Mouse (Mus musculus): Measurements from ENCODE around the gene Zpbp. TPM values are rescaled to one million over a fixed set of nuclear protein-coding genes. Genes with fewer than 3 reads are reported as not detected.

Zpbp gene
- polyA plus RNA-seq, 2 experiments, result 0.26 to 0.61 TPM

- Histone ChIP-seq H3K27me3 (ENCODE audit: control insufficient read depth, insufficient read depth, low read length) (no peaks in the 10 kb centered on the region), H3K36me3 (ENCODE audit: control insufficient read depth, insufficient read depth, low read length) (no peaks in the 10 kb centered on the region), H3K4me3 (replicated peaks; ENCODE audit: low read length) (no peak overlapping the region), H3K27ac (replicated peaks; ENCODE audit: low read depth, low read length) (no peak overlapping the region), H3K4me2 (replicated peaks; ENCODE audit: low read depth, low read length, severe bottlenecking) (no peak overlapping the region), H3K9me3 (ENCODE audit: control insufficient read depth, low read length) (no peaks in the 10 kb centered on the region), H3K4me1 (ENCODE audit: control insufficient read depth, insufficient read depth, low read length) (no peaks in the 10 kb centered on the region), H3K9ac (ENCODE audit: low read depth, low read length, severe bottlenecking) (no peak overlapping the region)
- no peak for DNase-seq (ENCODE audit: low spot score)
- TF ChIP-seq POLR2A (IDR thresholded peaks at IDR 0.05; ENCODE audit: borderline replicate concordance, extremely low read depth, insufficient read depth, insufficient read length), result no peak
- WGBS, result 76% methylated on average over 5 of the region's 5 CpGs
- ATAC-seq (ENCODE audit: low FRiP score, low read depth), result no peak
Measured at GRCm38 (mm10) chr11:11414188-11414587, 48.0 kb downstream of the Zpbp start.

GRCm38 (mm10) chr11:11394686-11395085 lies 67.5 kb downstream of the Zpbp start:
- Histone ChIP-seq H3K9ac (ENCODE audit: low read depth, low read length, severe bottlenecking) (no peak overlapping the region), H3K27me3 (ENCODE audit: control insufficient read depth, insufficient read depth, low read length) (no peaks in the 10 kb centered on the region), H3K4me3 (replicated peaks; ENCODE audit: low read length) (no peak overlapping the region), H3K36me3 (ENCODE audit: control insufficient read depth, insufficient read depth, low read length) (no peaks in the 10 kb centered on the region), H3K27ac (replicated peaks; ENCODE audit: low read depth, low read length) (no peak overlapping the region), H3K9me3 (ENCODE audit: control insufficient read depth, low read length) (no peaks in the 10 kb centered on the region), H3K4me1 (ENCODE audit: control insufficient read depth, insufficient read depth, low read length) (no peaks in the 10 kb centered on the region), H3K4me2 (replicated peaks; ENCODE audit: low read depth, low read length, severe bottlenecking) (no peak overlapping the region)
- WGBS, result 84% methylated on average over 5 of the region's 5 CpGs
- DNase-seq (ENCODE audit: low spot score) (no peak), ATAC-seq (ENCODE audit: low FRiP score, low read depth) (no peak)
- TF ChIP-seq POLR2A (IDR thresholded peaks at IDR 0.05; ENCODE audit: borderline replicate concordance, extremely low read depth, insufficient read depth, insufficient read length), result no peak

DNA sequence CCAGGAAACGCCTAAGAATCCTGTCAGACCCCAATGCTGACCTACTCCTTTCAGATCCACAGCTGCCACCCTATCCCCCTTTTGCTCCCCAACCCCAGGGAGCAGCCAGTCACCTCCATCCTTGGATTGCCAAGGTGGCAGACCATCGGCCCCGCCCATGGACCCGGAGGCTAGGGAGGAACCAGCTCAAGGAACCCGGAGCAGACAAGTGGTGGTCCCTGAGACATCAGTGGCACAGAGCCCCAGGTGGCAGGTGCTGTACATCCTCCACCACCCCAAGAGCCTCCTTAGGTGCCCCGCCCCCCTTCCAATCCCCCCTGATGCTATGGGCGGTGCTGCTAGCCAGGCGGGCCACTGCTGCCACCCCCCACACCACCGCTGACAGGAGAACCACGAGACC lies 69.0 kb downstream of the Zpbp start:
- Histone ChIP-seq H3K27me3 (ENCODE audit: control insufficient read depth, insufficient read depth, low read length) (no peaks in the 10 kb centered on the region), H3K4me3 (replicated peaks; ENCODE audit: low read length) (no peak overlapping the region), H3K4me1 (ENCODE audit: control insufficient read depth, insufficient read depth, low read length) (no peaks in the 10 kb centered on the region), H3K4me2 (replicated peaks; ENCODE audit: low read depth, low read length, severe bottlenecking) (no peak overlapping the region), H3K9me3 (ENCODE audit: control insufficient read depth, low read length) (no peaks in the 10 kb centered on the region), H3K27ac (replicated peaks; ENCODE audit: low read depth, low read length) (no peak overlapping the region), H3K36me3 (ENCODE audit: control insufficient read depth, insufficient read depth, low read length) (no peaks in the 10 kb centered on the region), H3K9ac (ENCODE audit: low read depth, low read length, severe bottlenecking) (no peak overlapping the region)
- ATAC-seq (ENCODE audit: low FRiP score, low read depth) (no peak), DNase-seq (ENCODE audit: low spot score) (no peak)
- WGBS, result 95% methylated on average over 10 of the region's 10 CpGs
- TF ChIP-seq POLR2A (IDR thresholded peaks at IDR 0.05; ENCODE audit: borderline replicate concordance, extremely low read depth, insufficient read depth, insufficient read length), result no peak

DNA sequence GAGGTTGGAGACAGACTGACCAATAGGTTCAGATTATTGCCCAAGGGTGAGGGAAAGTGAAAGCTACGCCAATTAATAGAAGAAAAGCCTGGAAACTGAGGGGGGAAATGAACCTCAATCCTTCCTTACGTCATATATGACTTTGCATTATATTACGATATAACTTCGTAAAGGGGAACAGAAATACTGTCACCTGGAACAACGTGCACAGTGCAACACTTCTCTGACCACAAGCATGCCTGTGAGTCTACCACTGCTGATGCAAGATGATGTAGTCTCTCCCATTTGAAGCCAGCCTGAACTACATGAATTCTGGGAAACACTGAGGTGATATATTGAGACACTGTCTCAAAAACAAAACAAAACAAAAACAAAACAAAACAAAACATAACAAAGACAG lies 90.9 kb downstream of the Zpbp start:
- Histone ChIP-seq H3K36me3 (ENCODE audit: control insufficient read depth, insufficient read depth, low read length) (no peaks in the 10 kb centered on the region), H3K27ac (replicated peaks; ENCODE audit: low read depth, low read length) (no peak overlapping the region), H3K4me1 (ENCODE audit: control insufficient read depth, insufficient read depth, low read length) (no peaks in the 10 kb centered on the region), H3K27me3 (ENCODE audit: control insufficient read depth, insufficient read depth, low read length) (no peaks in the 10 kb centered on the region), H3K9ac (ENCODE audit: low read depth, low read length, severe bottlenecking) (no peak overlapping the region), H3K4me2 (replicated peaks; ENCODE audit: low read depth, low read length, severe bottlenecking) (no peak overlapping the region), H3K4me3 (replicated peaks; ENCODE audit: low read length) (no peak overlapping the region), H3K9me3 (ENCODE audit: control insufficient read depth, low read length) (no peaks in the 10 kb centered on the region)
- WGBS, result 87% methylated on average over 5 of the region's 5 CpGs
- ATAC-seq (ENCODE audit: low FRiP score, low read depth), result no peak
- no peak for TF ChIP-seq POLR2A (IDR thresholded peaks at IDR 0.05; ENCODE audit: borderline replicate concordance, extremely low read depth, insufficient read depth, insufficient read length)
- DNase-seq (ENCODE audit: low spot score), result no peak

- H3K27ac ChIP-seq (replicated peaks; ENCODE audit: low read depth, low read length), result no peak overlapping the region
- no peaks in the 10 kb centered on the region for H3K9me3 ChIP-seq (ENCODE audit: control insufficient read depth, low read length)
- ATAC-seq (ENCODE audit: low FRiP score, low read depth) (no peak), DNase-seq (ENCODE audit: low spot score) (no peak)
- 77% methylated on average over 3 of the region's 3 CpGs for WGBS
- no peaks in the 10 kb centered on the region for H3K36me3 ChIP-seq (ENCODE audit: control insufficient read depth, insufficient read depth, low read length)
- no peaks in the 10 kb centered on the region for H3K27me3 ChIP-seq (ENCODE audit: control insufficient read depth, insufficient read depth, low read length)
- no peak for TF ChIP-seq POLR2A (IDR thresholded peaks at IDR 0.05; ENCODE audit: borderline replicate concordance, extremely low read depth, insufficient read depth, insufficient read length)
- no peak overlapping the region for H3K4me2 ChIP-seq (replicated peaks; ENCODE audit: low read depth, low read length, severe bottlenecking)
- no peak overlapping the region for H3K9ac ChIP-seq (ENCODE audit: low read depth, low read length, severe bottlenecking)
- H3K4me3 ChIP-seq (replicated peaks; ENCODE audit: low read length), result no peak overlapping the region
- no peaks in the 10 kb centered on the region for H3K4me1 ChIP-seq (ENCODE audit: control insufficient read depth, insufficient read depth, low read length)
Measured at GRCm38 (mm10) chr11:11283512-11283911, 178.7 kb downstream of the Zpbp start.

GRCm38 (mm10) chr11:11280128-11280527 lies 182.1 kb downstream of the Zpbp start:
- DNase-seq (ENCODE audit: low spot score), result no peak
- H3K27me3 ChIP-seq (ENCODE audit: control insufficient read depth, insufficient read depth, low read length), result no peaks in the 10 kb centered on the region
- TF ChIP-seq POLR2A (IDR thresholded peaks at IDR 0.05; ENCODE audit: borderline replicate concordance, extremely low read depth, insufficient read depth, insufficient read length), result no peak

More at GRCm38 (mm10) chr11:11280128-11280527, 182.1 kb downstream of the Zpbp start:
- no peak overlapping the region for H3K27ac ChIP-seq (replicated peaks; ENCODE audit: low read depth, low read length)
- H3K4me1 ChIP-seq (ENCODE audit: control insufficient read depth, insufficient read depth, low read length), result no peaks in the 10 kb centered on the region
- H3K4me2 ChIP-seq (replicated peaks; ENCODE audit: low read depth, low read length, severe bottlenecking), result no peak overlapping the region
- ATAC-seq (ENCODE audit: low FRiP score, low read depth), result no peak
- H3K9ac ChIP-seq (ENCODE audit: low read depth, low read length, severe bottlenecking), result no peak overlapping the region
- H3K36me3 ChIP-seq (ENCODE audit: control insufficient read depth, insufficient read depth, low read length), result no peaks in the 10 kb centered on the region
- H3K4me3 ChIP-seq (replicated peaks; ENCODE audit: low read length), result no peak overlapping the region
- H3K9me3 ChIP-seq (ENCODE audit: control insufficient read depth, low read length), result no peaks in the 10 kb centered on the region

Data from limb, embryonic 14.5 days (tissue).